Mouse (Mus musculus) adrenal gland, adult 8-10 months (tissue): ENCODE results near the gene Pde4a. TPM values are rescaled to one million over a fixed set of nuclear protein-coding genes. Genes with fewer than 3 reads are reported as not detected.
"Not testable (repeated sequence)": the region's sequence is repeated elsewhere in the genome, so short reads cannot be mapped to it uniquely, and the experiment has no call there.

Experiments
- DNase-seq: peaks from one replicate; pipeline ENCODE4 v3.0.0; 2022
- total RNA-seq, 4 experiments: library from RNA; stranded (reverse); gene quantifications; 2 replicates each; pipeline ENCODE4 v1.2.4; 2022

Pde4a gene
- total RNA-seq, 4 experiments from 2014 or later: 5.7 to 13.4 (median 9.8) TPM

DNA sequence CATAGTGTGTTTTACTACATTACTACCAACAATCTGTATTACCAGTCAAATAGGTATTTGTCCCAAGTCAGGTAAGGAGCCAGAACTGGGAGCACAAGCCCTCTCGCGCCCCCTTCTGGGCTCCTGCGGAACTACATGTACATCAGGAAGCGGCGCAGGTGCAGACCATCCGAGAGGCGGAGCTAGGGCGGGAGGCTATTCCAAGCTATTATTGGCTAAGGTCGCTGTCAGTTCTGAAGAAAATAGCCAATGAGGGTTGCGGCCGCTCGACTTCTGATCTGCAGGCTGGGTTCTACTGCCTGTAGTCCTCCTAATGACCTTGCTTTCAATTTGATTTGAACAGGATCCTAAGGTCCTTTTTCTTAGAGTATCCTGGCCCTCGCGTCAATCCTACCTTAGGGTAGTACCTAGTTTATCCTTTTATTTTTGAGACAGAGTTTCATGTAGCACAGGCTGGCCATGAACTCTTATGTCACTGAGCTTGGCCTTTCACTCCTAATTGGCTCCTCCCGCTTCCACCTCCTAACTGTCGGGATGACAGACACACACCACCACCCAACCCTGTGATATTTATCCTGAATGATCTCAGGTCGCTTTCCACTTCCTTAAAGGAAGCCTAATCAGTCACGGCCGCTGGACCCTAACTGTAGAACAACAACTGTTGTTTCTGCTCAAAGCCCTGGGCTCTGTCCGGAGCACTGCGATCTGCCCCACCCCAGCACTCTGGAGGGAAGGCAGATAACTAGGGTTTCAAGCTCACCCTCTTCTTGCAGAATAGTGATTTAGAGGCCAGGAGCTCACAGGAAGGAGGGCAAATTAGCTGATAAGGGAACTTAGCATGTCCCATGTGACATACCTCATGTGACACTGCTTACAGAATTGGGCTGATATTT lies 55.2 kb downstream of the Pde4a start:
- DNase-seq: peak; percentile 92

DNA sequence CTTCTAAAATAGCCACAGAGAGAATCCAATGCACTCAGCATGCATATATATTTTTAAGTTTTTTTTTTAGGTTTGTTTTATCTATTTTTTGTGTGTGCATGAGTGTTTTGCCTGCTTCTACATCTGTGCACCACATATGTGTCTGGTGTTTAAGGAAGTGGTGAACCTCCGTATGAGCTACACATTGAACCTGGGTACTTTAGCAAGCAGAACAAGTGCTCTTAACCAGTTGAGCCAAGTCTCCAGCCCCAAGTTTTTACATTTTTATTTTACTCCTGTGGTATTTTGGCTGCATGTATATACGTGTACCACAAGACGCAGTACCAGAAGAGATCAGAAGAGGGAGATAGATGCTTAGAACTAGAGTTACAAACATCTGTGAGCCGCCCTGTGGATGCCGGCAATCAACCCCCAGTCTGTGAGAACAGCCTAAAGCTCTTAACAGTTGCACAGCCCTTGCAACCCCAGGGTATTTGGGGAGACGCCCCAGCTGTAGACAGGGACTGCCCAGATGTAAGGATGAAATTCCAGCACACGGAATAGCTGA lies 55.9 kb downstream of the Pde4a start:
- no peak for DNase-seq

DNA sequence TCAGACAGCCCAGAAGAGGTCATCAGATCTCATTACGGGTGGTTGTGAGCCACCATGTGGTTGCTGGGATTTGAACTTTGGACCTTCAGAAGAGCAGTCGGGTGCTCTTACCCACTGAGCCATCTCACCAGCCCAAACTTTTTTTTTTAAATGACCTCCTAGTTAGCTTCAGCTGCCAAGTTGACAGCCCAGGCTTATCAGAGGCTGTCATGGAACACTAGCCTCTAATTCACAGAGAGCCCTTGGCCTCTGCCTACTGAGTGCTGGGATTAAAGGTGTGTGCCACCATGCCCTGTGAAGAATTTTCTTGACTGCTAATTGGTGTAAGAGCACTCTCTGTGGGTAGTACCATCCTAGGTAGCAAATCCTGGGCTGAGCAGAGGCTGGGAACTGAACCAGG lies 58.0 kb downstream of the Pde4a start:
- not testable (repeated sequence) for DNase-seq

GRCm38 (mm10) chr9:21223906-21224305 lies 58.4 kb downstream of the Pde4a start:
- DNase-seq: no peak

DNA sequence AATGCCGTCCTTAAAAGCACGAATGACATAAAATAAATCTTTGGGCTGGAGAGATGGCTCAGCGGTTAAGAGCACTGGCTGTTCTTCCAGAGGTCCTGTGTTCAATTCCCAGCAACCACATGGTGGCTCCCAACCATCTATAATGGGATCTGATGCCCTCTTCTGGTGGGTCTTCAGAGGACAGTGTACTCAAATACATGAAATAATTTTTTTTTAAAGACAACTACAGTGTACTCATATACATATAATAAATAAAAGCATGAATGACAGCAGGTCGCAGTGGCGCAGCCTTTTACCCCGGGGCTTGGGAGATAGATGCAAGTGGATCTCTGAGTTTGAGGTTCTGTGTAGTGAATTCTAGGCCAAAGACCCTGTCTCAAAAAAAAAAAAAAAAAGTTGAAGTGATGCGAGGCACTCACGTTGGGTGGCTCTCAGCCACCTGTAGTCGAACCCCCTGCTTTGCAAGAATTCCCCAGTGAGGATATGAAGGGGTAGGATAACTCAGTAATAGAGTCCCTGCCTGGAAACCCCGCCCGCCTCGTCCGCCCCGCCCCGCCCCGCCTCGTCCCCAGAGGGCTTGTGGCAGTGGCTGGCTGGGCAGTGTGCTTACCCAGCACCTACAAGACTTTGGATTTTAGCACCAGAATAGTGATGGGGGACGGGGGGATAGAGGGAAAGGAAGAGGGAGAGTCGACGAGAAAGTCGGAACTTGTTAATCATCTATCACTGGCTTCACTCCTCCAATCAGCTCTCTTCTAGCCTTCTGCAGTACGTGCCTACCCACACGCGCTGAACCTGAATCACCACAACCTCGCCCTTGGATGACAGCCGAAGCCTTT lies 59.3 kb downstream of the Pde4a start:
- DNase-seq: peak; percentile 64

GRCm38 (mm10) chr9:21225415-21225758 lies 59.9 kb downstream of the Pde4a start:
- no peak for DNase-seq

GRCm38 (mm10) chr9:21227342-21227741 lies 61.8 kb downstream of the Pde4a start:
- DNase-seq: no peak

DNA sequence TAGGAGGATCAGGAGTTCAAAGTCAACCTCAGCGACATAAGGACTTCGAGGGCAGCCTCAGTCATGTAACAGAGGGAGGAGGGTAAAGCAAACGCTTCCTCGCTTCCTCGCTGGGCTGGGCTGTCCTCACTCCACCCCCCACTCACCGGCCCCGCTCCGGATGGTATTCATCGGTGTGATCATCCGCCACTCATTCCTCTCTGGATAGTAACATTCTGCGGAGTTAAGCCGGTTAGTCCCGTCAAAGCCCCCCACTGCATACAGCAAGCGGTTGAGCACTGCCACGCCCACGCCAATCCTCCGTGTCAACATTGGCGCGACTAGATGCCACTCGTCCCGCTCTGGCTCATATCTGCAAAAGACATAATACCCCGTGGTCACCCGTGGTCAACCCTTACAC lies 66.0 kb downstream of the Pde4a start:
- DNase-seq: no peak

DNA sequence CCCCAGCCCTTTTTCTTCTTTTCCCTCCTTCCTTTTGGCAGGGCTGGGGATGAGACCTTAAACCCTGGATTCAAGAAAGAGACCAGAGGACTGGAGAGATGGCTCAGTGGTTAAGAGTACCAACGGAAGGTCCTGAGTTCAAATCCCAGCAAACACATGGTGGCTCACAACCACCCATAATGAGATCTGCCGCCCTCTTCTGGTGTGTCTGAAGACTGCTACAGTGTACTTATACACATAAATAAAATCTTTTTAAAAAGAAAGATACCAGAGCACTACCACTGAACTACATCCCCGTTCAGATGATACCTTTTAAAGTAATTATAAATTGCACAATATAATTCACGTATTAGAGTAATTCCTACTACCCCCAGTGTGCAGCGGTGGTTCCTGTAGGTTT lies 67.4 kb downstream of the Pde4a start:
- DNase-seq: no peak

- no peak for DNase-seq
Observed at GRCm38 (mm10) chr9:21233366-21233765, 67.9 kb downstream of the Pde4a start.

DNA sequence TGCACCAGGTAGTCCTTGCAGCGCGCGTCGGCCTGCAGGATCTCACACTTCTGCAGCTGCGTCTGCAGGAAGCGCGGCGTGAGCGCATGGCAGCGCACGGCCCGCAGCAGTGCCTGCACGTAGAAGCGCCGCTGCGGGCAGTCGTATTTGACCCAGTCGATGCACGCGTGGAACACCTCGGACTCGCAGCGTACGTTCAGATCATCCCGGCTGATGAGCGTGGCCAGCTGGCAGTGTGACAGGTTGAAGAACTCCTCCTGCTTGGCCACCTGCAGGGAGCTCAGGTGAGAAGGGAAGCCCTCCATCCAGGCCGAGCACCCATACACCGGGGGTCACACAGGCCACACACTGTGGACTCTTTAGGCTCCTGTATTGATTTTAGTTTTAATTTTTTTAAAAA lies 68.3 kb downstream of the Pde4a start:
- DNase-seq: no peak

- DNase-seq: no peak
Observed at GRCm38 (mm10) chr9:21235341-21235740, 69.8 kb downstream of the Pde4a start.

DNA sequence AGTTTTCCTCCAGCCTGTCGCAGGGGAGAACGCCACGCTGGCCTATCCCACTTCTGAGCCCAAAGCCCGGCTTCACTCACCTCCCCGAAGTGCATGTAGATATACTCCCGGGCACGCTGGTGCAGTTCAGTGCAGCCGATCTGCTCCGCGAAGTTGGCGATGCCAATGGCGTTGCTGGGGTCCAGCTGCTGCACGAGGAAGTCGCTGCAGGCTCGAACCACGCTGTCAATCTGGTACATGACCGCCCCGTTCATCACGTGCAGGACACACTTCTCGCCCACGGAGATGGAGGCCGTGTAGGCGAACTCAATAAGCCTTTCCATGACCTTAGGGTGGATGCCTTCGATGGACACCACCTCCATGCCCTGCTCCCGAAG lies 71.5 kb downstream of the Pde4a start:
- DNase-seq: no peak

- DNase-seq: no peak
Observed at GRCm38 (mm10) chr9:21237368-21238003, 72.0 kb downstream of the Pde4a start.

- DNase-seq: no peak
Observed at GRCm38 (mm10) chr9:21238004-21238732, 72.7 kb downstream of the Pde4a start.

DNA sequence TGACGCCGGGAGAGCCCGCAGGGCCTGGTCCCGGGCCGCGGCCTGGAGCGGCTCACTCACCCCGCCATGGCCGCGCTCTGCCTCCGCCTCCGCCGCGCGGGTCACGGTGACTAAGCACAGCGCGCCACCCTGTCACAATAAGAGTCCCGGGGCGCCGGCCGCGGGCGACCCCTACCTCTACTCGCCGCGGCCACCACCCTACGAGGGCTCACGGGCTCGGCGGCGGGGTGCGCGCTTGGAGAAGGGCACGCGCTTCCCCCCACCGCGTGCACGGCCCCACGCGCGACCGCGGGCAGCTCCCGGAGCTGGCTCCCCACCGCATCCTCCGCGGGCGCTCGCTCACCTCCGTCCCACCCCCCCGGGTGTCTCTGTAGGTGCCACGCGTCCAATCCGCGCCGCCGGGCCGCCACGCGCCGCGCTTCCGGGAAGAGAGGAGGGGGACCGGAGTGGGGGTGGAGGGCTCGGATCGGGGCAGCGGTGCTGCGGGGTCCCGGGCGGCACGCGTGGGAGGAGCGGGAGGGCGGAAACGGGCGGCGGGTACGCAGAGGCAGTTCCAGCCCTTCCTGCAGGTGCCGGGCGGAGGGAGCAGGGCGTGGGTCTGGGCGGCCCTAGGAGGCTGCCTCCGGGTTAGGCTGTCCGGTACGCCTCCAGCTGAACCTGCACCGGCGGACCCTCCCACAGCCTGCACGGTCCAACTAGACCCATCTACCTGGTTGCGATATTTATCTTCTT lies 73.4 kb downstream of the Pde4a start, which contains the start of gene Keap1:
Gene Keap1, minus strand, starts transcription at position 629 of the 732 bp plus-strand sequence.
- peak; percentile 57 for DNase-seq

DNA sequence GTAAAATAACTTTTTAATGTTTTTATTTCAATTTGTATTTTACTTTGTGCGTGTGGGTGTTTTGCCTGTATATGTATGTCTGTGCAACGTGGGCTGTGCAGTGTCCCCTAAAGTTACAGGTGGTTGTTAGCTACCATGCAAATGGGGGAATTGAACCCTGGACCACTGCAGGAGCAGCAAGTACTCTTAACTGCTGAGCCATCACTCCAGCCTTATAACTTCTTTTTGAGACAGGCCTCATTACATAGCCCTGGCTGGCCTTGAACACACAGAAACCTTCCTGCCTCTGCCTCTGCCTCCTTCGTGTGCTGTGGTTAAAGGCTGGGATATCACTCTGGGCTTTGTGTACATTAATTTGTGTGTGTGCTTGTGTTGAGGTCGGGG lies 73.9 kb downstream of the Pde4a start:
- DNase-seq: no peak

DNA sequence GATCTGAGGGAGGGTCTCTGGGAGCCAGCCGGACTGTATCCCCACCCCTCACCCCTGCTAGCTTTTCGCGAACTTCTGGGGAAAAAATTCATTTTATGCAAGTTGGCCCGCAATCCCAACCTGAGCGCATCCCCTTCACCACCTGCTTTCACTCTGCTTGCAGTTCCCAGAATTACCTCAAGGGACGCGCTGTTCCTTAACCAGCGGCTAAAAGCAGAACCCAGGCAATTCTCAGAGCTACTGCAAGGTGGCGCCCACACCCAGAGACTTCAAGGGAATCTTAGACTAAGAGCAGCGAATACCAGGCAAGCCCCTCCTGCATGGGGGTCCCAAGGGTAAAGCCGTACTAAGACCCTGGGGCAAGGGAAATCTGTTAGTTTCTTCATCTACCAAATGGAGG lies 75.8 kb downstream of the Pde4a start:
- no peak for DNase-seq

GRCm38 (mm10) chr9:21243826-21244427 lies 78.4 kb downstream of the Pde4a start:
- no peak for DNase-seq

DNA sequence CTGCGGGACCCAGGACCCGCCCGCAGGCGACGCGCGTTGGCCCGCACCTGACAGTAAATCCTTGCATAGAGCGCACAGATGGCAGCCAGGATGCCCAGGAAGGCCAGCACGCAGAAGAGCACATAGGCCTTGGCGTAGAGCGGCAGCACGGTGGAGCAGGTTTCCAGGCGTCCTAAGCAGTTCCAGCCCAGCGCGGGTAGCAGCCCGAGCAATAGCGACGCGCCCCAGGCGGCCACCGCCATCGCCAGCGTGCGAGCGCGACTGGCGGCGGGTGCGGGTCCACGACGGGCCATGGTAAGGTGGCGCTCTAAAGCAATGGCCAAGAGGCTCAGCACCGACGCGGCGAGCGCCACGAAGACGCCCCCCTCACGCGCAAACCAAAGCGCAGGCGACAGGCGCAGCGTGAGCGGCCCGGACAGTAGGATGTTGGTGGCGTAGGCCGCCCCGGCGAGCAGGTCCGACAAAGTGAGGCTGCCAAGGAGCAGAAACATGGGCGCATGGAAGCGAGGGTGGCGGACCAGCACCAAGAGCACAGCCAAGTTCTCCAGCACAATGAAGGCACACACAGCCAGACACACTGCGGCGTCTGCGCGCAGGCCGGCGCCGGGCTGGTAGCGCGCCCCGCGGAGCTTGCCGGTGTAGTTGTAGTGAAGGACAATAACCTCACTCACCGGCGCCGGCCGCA lies 79.1 kb downstream of the Pde4a start:
- no peak for DNase-seq
